Comparison of ENCODE assay signal across 19 mouse cellular contexts in the genomic region with DNA sequence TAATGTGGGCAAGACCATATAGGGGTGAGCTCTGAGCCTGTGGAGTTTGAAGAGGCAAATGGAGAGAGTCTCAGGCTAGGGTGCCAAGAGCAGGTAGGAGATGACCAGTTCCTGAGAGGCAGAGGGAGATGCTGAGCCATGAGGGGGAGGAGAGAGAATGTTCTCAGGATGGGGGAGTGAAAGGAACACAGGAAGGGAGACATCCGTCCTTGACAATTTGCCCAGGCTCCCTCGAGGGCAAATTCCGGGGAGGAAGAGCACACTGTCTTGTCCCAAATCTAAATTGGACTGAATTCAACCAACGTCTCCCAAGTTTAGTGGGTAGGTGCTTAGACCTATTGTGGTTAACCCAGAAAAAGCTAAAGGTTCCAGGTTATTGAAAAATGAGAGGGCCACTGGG.
A peak's percentile ranks its signal among the peaks of the same experiment; 100 is the strongest.
DNase-seq lines count a peak whose midpoint lies in the region; ATAC-seq and TF ChIP-seq lines count a peak whose summit lies in the region.
"Had no signal": no experiment of that assay in that cellular context is flagged by ENCODE, and none has a peak within 500 bp of the region (broad histone marks: within the 10 kb centered on the region; RNA-seq: fewer than 3 reads in every experiment).

No protein-coding gene starts in this region.

- 42% methylated on average over 4 of the region's 4 CpGs for WGBS in heart, adult 2 months
- WGBS in heart, embryonic 12.5 days: 59% methylated on average over 4 of the region's 4 CpGs
- WGBS in liver, adult 2 months: 73% methylated on average over 4 of the region's 4 CpGs
- 68% methylated on average over 4 of the region's 4 CpGs for WGBS in liver, embryonic 12.5 days (ENCODE audit: insufficient replicate concordance)

- H3K9ac ChIP-seq in heart, adult 2 months (ENCODE audit: low read depth, low read length): no peak overlapping the region
- H3K9ac ChIP-seq in heart, embryonic 12.5 days: no peak overlapping the region
- H3K9ac ChIP-seq in liver, adult 2 months (ENCODE audit: low read depth, low read length): no peak overlapping the region
- no peak overlapping the region for H3K9ac ChIP-seq in liver, embryonic 12.5 days
- H3K9ac ChIP-seq: lung, embryonic 15.5 days; neural tube, embryonic 15.5 days had no signal

- TF ChIP-seq EP300 in heart, adult 2 months (IDR thresholded peaks at IDR 0.05; ENCODE audit: insufficient read depth, low read depth, low read length): 0 out of 2 replicates have a peak, but pooled peaks have one; percentile 47

- no peak overlapping the region for H3K4me2 ChIP-seq in heart, embryonic 12.5 days
- H3K4me2 ChIP-seq in liver, embryonic 12.5 days: no peak overlapping the region
- H3K4me2 ChIP-seq: lung, embryonic 15.5 days; neural tube, embryonic 15.5 days had no signal

- no peak for TF ChIP-seq POLR2A in heart, adult 2 months (IDR thresholded peaks at IDR 0.05; ENCODE audit: insufficient read depth, low read depth, low read length)
- TF ChIP-seq POLR2A in liver, adult 2 months (IDR thresholded peaks at IDR 0.05; ENCODE audit: extremely low read depth, insufficient read depth, low read length): no peak

- no peak for DNase-seq in heart, adult 2 months
- DNase-seq in liver, adult 2 months (ENCODE audit: extremely low read depth, low read depth, low spot score): peak; percentile 13
- peak; percentile 22 for DNase-seq in gonadal fat pad, adult 2 months (ENCODE audit: low read depth)
- DNase-seq in testis, postnatal 10 days (ENCODE audit: low spot score): peak; percentile 63
- no peak for DNase-seq in right cerebral cortex, postnatal 25 days
- DNase-seq: cerebellum, adult 11 months; cerebellum, postnatal 36 days; gastrocnemius, postnatal 25 days; liver; thymus, adult 18-20 months had no signal

- no peak overlapping the region for H3K4me3 ChIP-seq in heart, adult 2 months
- H3K4me3 ChIP-seq in heart, embryonic 12.5 days: no peak overlapping the region
- no peak overlapping the region for H3K4me3 ChIP-seq in liver, adult 2 months (ENCODE audit: insufficient read depth, low read depth, low read length)
- H3K4me3 ChIP-seq in liver, embryonic 12.5 days: no peak overlapping the region
- H3K4me3 ChIP-seq: embryonic facial prominence, embryonic 10.5 days; erythroblast, embryonic 14.5 days; lung, embryonic 15.5 days; midbrain, embryonic 10.5 days; neural tube, embryonic 15.5 days had no signal

- no peak for ATAC-seq in heart, embryonic 12.5 days (ENCODE audit: insufficient number of reproducible peaks, low FRiP score)
- ATAC-seq in liver, embryonic 12.5 days: no peak
- ATAC-seq: forebrain, embryonic 16.5 days; hindbrain, postnatal 0 days had no signal

- peaks cover 7% of the 10 kb centered on the region for H3K4me1 ChIP-seq in heart, adult 2 months (ENCODE audit: control insufficient read depth, insufficient read depth, low read length)
- H3K4me1 ChIP-seq in heart, embryonic 12.5 days (replicated peaks): peaks cover 26% of the 10 kb centered on the region
- peaks cover 3% of the 10 kb centered on the region for H3K4me1 ChIP-seq in liver, adult 2 months (ENCODE audit: control insufficient read depth, insufficient read depth, low read length)
- peaks cover 27% of the 10 kb centered on the region for H3K4me1 ChIP-seq in liver, embryonic 12.5 days

- H3K36me3 ChIP-seq in heart, adult 2 months (ENCODE audit: control insufficient read depth, insufficient read depth, low read length): no peaks in the 10 kb centered on the region; the same call in 1 of the 2 replicates
- no peaks in the 10 kb centered on the region for H3K36me3 ChIP-seq in heart, embryonic 12.5 days
- no peaks in the 10 kb centered on the region for H3K36me3 ChIP-seq in liver, adult 2 months (ENCODE audit: control insufficient read depth, insufficient read depth, low read length)
- no peaks in the 10 kb centered on the region for H3K36me3 ChIP-seq in liver, embryonic 12.5 days
- H3K36me3 ChIP-seq: embryonic facial prominence, embryonic 10.5 days; lung, embryonic 15.5 days; midbrain, embryonic 10.5 days; neural tube, embryonic 15.5 days had no signal

- no peaks in the 10 kb centered on the region for H3K27me3 ChIP-seq in heart, adult 2 months (ENCODE audit: control insufficient read depth, insufficient read depth, low read length)
- H3K27me3 ChIP-seq in heart, embryonic 12.5 days (replicated peaks): no peaks in the 10 kb centered on the region
- H3K27me3 ChIP-seq in liver, adult 2 months (ENCODE audit: control insufficient read depth, insufficient read depth, low read length): no peaks in the 10 kb centered on the region
- H3K27me3 ChIP-seq in liver, embryonic 12.5 days (replicated peaks): peaks cover 31% of the 10 kb centered on the region
- H3K27me3 ChIP-seq: lung, embryonic 15.5 days; neural tube, embryonic 15.5 days had no signal

- TF ChIP-seq CTCF in heart, adult 2 months (IDR thresholded peaks at IDR 0.05): no peak
- no peak for TF ChIP-seq CTCF in liver, adult 2 months (IDR thresholded peaks at IDR 0.05; ENCODE audit: low read depth, low read length)

- no peak overlapping the region for H3K27ac ChIP-seq in heart, adult 2 months
- H3K27ac ChIP-seq in heart, embryonic 12.5 days (ENCODE audit: poor library complexity, severe bottlenecking): no peak overlapping the region
- no peak overlapping the region for H3K27ac ChIP-seq in liver, adult 2 months (replicated peaks; ENCODE audit: insufficient read depth, low read depth, low read length)
- no peak overlapping the region for H3K27ac ChIP-seq in liver, embryonic 12.5 days
- H3K27ac ChIP-seq: embryonic facial prominence, embryonic 10.5 days; hindbrain, postnatal 0 days; lung, embryonic 15.5 days; midbrain, embryonic 10.5 days; neural tube, embryonic 15.5 days had no signal

- H3K79me2 ChIP-seq in heart, adult 2 months (replicated peaks; ENCODE audit: control insufficient read depth, insufficient read depth, low read length): no peaks in the 10 kb centered on the region
- no peaks in the 10 kb centered on the region for H3K79me2 ChIP-seq in liver, adult 2 months (ENCODE audit: control insufficient read depth, insufficient read depth, low read length)

- H3K9me3 ChIP-seq in heart, embryonic 12.5 days (replicated peaks): no peaks in the 10 kb centered on the region
- H3K9me3 ChIP-seq in liver, embryonic 12.5 days (replicated peaks): no peaks in the 10 kb centered on the region
- H3K9me3 ChIP-seq: embryonic facial prominence, embryonic 10.5 days; lung, embryonic 15.5 days; midbrain, embryonic 10.5 days; neural tube, embryonic 15.5 days had no signal

- intact Hi-C loops in heart, adult 2 months (cut with DNase I): loop anchor here (2.0 kb wide), 1 partner anchor 24 kb away; no protein-coding TSS in a partner anchor

Comparison
In these comparisons a context has a peak if more than half of its experiments do, and no peak if none do; other contexts are left out.
1. DNase-seq: peak in liver, adult 2 months (single experiment), gonadal fat pad, adult 2 months (single experiment) and testis, postnatal 10 days (single experiment); none in heart, adult 2 months (0 of 2) and right cerebral cortex, postnatal 25 days (single experiment).